Mouse (Mus musculus): ENCODE data around the gene Pbx4. TPM values are rescaled to one million over a fixed set of nuclear protein-coding genes. Genes with fewer than 3 reads are reported as not detected.

The Pbx4 gene
- polyA plus RNA-seq, 1 experiment: 1.7 TPM

DNA sequence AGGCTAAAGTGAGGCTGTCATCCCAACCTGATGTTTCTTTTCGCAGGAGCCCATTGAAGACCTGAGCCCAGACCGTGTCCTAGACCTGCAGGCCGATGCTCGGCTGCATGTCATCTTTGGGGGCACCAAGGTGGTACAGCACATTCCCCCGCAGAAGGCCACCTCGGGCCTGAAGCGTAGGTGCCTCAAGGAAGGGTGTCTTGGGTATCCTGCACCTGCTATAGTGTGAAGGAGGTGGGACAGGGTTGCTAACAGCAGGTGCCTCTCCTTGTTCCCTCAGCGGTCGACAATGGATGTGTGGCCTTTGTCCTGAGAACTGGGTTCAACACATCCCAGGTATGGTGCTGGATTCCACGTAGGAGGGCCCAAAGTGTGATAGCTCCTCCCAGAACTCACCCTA lies 34.6 kb upstream of the Pbx4 start:
- H3K4me2 ChIP-seq (ENCODE audit: low read depth): no peak overlapping the region
- TF ChIP-seq CEBPB (IDR thresholded peaks at IDR 0.05; ENCODE audit: insufficient read depth, poor library complexity, severe bottlenecking): no peak
- TF ChIP-seq POLR2A (IDR thresholded peaks at IDR 0.05; ENCODE audit: insufficient read length, low read depth): no peak
- no peak for TF ChIP-seq E2F4 (IDR thresholded peaks at IDR 0.05; ENCODE audit: insufficient read depth)
- no peak for TF ChIP-seq MAX (IDR thresholded peaks at IDR 0.05; ENCODE audit: low read depth)
- no peak for TF ChIP-seq MYOD1 (IDR thresholded peaks at IDR 0.05; ENCODE audit: control insufficient read depth in 1 of 3, insufficient read length in 2 of 3, low read depth in 2 of 3)
- TF ChIP-seq POLR2AphosphoS2 (IDR thresholded peaks at IDR 0.05; ENCODE audit: insufficient read length, low read depth): no peak
- no peak for TF ChIP-seq SRF (IDR thresholded peaks at IDR 0.05; ENCODE audit: control insufficient read depth, insufficient read length, low read depth)
- TF ChIP-seq TCF12 (IDR thresholded peaks at IDR 0.05; ENCODE audit: insufficient read depth, poor library complexity, severe bottlenecking): no peak
- no peak for TF ChIP-seq TCF3 (IDR thresholded peaks at IDR 0.05; ENCODE audit: insufficient read length, low read depth)
- no peak for TF ChIP-seq REST (IDR thresholded peaks at IDR 0.05; ENCODE audit: insufficient read depth, insufficient read length)
- TF ChIP-seq MYOG (IDR thresholded peaks at IDR 0.05; ENCODE audit: control insufficient read depth in 1 of 3, insufficient read depth in 1 of 3, insufficient read length in 2 of 3, low read depth in 2 of 3): no peak
- TF ChIP-seq USF1 (IDR thresholded peaks at IDR 0.05; ENCODE audit: low read depth): no peak
- no peak overlapping the region for H3K4me3 ChIP-seq
- H3K27me3 ChIP-seq (ENCODE audit: control insufficient read depth, insufficient read depth, insufficient read length): no peaks in the 10 kb centered on the region
- no peak overlapping the region for H3ac ChIP-seq (ENCODE audit: control insufficient read depth, insufficient read length)
- peaks cover 16% of the 10 kb centered on the region for H3K36me3 ChIP-seq (ENCODE audit: control insufficient read depth, insufficient read depth)
- H3K79me2 ChIP-seq (ENCODE audit: control insufficient read depth, insufficient read depth): peaks cover 13% of the 10 kb centered on the region

DNA sequence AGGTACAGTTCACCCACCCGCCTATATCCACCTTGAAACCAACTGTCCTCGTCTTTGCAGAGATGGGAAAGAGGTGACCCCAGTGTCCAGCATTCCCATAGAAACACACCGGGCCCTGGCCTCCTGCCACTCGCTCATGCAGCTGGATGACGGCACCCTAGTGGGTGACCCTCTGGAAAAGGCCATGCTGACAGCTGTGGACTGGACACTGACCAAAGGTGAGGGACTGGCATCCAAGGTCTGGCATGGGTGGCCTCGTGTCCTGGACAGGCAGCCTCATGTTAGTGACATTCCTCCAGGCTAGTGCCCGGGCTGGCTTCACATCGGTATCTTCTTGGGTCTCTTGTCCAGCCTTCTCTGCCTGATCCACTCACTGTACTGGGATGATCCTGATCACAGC lies 33.0 kb upstream of the Pbx4 start:
- Histone ChIP-seq H3K4me2 (ENCODE audit: low read depth) (no peak overlapping the region), H3K27me3 (ENCODE audit: control insufficient read depth, insufficient read depth, insufficient read length) (no peaks in the 10 kb centered on the region), H3ac (ENCODE audit: control insufficient read depth, insufficient read length) (no peak overlapping the region), H3K36me3 (ENCODE audit: control insufficient read depth, insufficient read depth) (peaks cover 16% of the 10 kb centered on the region), H3K79me2 (ENCODE audit: control insufficient read depth, insufficient read depth) (no peaks in the 10 kb centered on the region), H3K4me3 (no peak overlapping the region)
- no peak for TF ChIP-seq REST (IDR thresholded peaks at IDR 0.05; ENCODE audit: insufficient read depth, insufficient read length)
- TF ChIP-seq MAX (IDR thresholded peaks at IDR 0.05; ENCODE audit: low read depth): no peak
- TF ChIP-seq SRF (IDR thresholded peaks at IDR 0.05; ENCODE audit: control insufficient read depth, insufficient read length, low read depth): no peak
- TF ChIP-seq MYOD1 (IDR thresholded peaks at IDR 0.05; ENCODE audit: control insufficient read depth in 1 of 3, insufficient read length in 2 of 3, low read depth in 2 of 3): no peak
- TF ChIP-seq USF1 (IDR thresholded peaks at IDR 0.05; ENCODE audit: low read depth): no peak
- no peak for TF ChIP-seq TCF3 (IDR thresholded peaks at IDR 0.05; ENCODE audit: insufficient read length, low read depth)
- TF ChIP-seq MYOG (IDR thresholded peaks at IDR 0.05; ENCODE audit: control insufficient read depth in 1 of 3, insufficient read depth in 1 of 3, insufficient read length in 2 of 3, low read depth in 2 of 3): no peak
- no peak for TF ChIP-seq POLR2A (IDR thresholded peaks at IDR 0.05; ENCODE audit: insufficient read length, low read depth)
- TF ChIP-seq CEBPB (IDR thresholded peaks at IDR 0.05; ENCODE audit: insufficient read depth, poor library complexity, severe bottlenecking): no peak
- TF ChIP-seq POLR2AphosphoS2 (IDR thresholded peaks at IDR 0.05; ENCODE audit: insufficient read length, low read depth): no peak
- TF ChIP-seq E2F4 (IDR thresholded peaks at IDR 0.05; ENCODE audit: insufficient read depth): no peak
- TF ChIP-seq TCF12 (IDR thresholded peaks at IDR 0.05; ENCODE audit: insufficient read depth, poor library complexity, severe bottlenecking): no peak

DNA sequence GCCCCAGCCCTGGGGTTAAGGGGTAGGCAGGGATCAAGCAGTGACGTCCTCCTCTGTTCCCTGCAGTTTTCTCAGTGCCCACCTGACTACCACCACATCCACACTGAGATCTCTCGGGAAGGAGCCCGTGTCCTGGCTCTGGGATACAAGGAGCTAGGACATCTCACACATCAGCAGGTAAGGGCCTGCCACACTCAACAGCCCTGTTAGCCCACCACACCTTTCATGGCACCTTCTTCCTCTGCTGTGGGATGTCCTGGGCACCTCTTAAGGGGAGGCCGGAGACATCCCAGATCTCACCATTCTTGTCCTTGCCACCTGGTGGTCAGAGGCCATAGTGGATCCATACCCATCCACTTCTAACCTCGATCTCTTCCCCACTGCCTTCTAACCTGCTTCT lies 32.3 kb upstream of the Pbx4 start:
- no peaks in the 10 kb centered on the region for H3K79me2 ChIP-seq (ENCODE audit: control insufficient read depth, insufficient read depth)
- H3K4me2 ChIP-seq (ENCODE audit: low read depth): no peak overlapping the region
- H3K4me3 ChIP-seq: no peak overlapping the region
- no peak for TF ChIP-seq MAX (IDR thresholded peaks at IDR 0.05; ENCODE audit: low read depth)
- TF ChIP-seq USF1 (IDR thresholded peaks at IDR 0.05; ENCODE audit: low read depth): no peak
- no peak for TF ChIP-seq POLR2AphosphoS2 (IDR thresholded peaks at IDR 0.05; ENCODE audit: insufficient read length, low read depth)
- TF ChIP-seq REST (IDR thresholded peaks at IDR 0.05; ENCODE audit: insufficient read depth, insufficient read length): no peak
- no peak for TF ChIP-seq E2F4 (IDR thresholded peaks at IDR 0.05; ENCODE audit: insufficient read depth)
- no peak for TF ChIP-seq MYOD1 (IDR thresholded peaks at IDR 0.05; ENCODE audit: control insufficient read depth in 1 of 3, insufficient read length in 2 of 3, low read depth in 2 of 3)
- TF ChIP-seq MYOG (IDR thresholded peaks at IDR 0.05; ENCODE audit: control insufficient read depth in 1 of 3, insufficient read depth in 1 of 3, insufficient read length in 2 of 3, low read depth in 2 of 3): no peak
- no peak for TF ChIP-seq SRF (IDR thresholded peaks at IDR 0.05; ENCODE audit: control insufficient read depth, insufficient read length, low read depth)
- no peak for TF ChIP-seq POLR2A (IDR thresholded peaks at IDR 0.05; ENCODE audit: insufficient read length, low read depth)
- no peak for TF ChIP-seq TCF3 (IDR thresholded peaks at IDR 0.05; ENCODE audit: insufficient read length, low read depth)
- TF ChIP-seq CEBPB (IDR thresholded peaks at IDR 0.05; ENCODE audit: insufficient read depth, poor library complexity, severe bottlenecking): no peak
- TF ChIP-seq TCF12 (IDR thresholded peaks at IDR 0.05; ENCODE audit: insufficient read depth, poor library complexity, severe bottlenecking): no peak
- peaks cover 14% of the 10 kb centered on the region for H3K36me3 ChIP-seq (ENCODE audit: control insufficient read depth, insufficient read depth)
- no peaks in the 10 kb centered on the region for H3K27me3 ChIP-seq (ENCODE audit: control insufficient read depth, insufficient read depth, insufficient read length)
- no peak overlapping the region for H3ac ChIP-seq (ENCODE audit: control insufficient read depth, insufficient read length)

DNA sequence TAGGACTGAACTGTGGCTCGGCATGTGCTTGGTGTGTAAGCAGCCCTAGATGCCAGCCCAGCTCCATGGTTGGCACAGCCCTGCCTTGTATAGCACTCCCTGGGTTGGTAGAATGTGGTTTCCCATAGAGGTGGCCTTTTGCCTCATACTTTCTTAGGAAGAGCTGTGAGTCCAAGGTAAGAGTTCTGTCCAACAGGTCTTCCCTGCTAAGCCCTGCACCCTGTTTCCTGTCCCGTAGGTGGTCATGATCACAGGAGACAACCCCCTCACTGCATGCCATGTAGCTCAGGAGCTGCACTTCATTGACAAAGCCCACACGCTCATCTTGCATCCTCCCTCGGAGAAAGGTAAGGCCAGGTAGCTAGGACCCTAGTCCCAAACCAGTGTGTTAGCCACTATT lies 30.5 kb upstream of the Pbx4 start:
- H3K4me3 ChIP-seq: no peak overlapping the region
- no peaks in the 10 kb centered on the region for H3K27me3 ChIP-seq (ENCODE audit: control insufficient read depth, insufficient read depth, insufficient read length)
- peaks cover 3% of the 10 kb centered on the region for H3K36me3 ChIP-seq (ENCODE audit: control insufficient read depth, insufficient read depth)
- no peaks in the 10 kb centered on the region for H3K79me2 ChIP-seq (ENCODE audit: control insufficient read depth, insufficient read depth)
- H3ac ChIP-seq (ENCODE audit: control insufficient read depth, insufficient read length): no peak overlapping the region
- TF ChIP-seq SRF (IDR thresholded peaks at IDR 0.05; ENCODE audit: control insufficient read depth, insufficient read length, low read depth): no peak
- TF ChIP-seq MAX (IDR thresholded peaks at IDR 0.05; ENCODE audit: low read depth): no peak
- TF ChIP-seq USF1 (IDR thresholded peaks at IDR 0.05; ENCODE audit: low read depth): no peak
- TF ChIP-seq POLR2AphosphoS2 (IDR thresholded peaks at IDR 0.05; ENCODE audit: insufficient read length, low read depth): no peak
- TF ChIP-seq CEBPB (IDR thresholded peaks at IDR 0.05; ENCODE audit: insufficient read depth, poor library complexity, severe bottlenecking): no peak
- TF ChIP-seq POLR2A (IDR thresholded peaks at IDR 0.05; ENCODE audit: insufficient read length, low read depth): no peak
- TF ChIP-seq MYOG (IDR thresholded peaks at IDR 0.05; ENCODE audit: control insufficient read depth in 1 of 3, insufficient read depth in 1 of 3, insufficient read length in 2 of 3, low read depth in 2 of 3): no peak
- TF ChIP-seq MYOD1 (IDR thresholded peaks at IDR 0.05; ENCODE audit: control insufficient read depth in 1 of 3, insufficient read length in 2 of 3, low read depth in 2 of 3): no peak
- no peak for TF ChIP-seq REST (IDR thresholded peaks at IDR 0.05; ENCODE audit: insufficient read depth, insufficient read length)
- TF ChIP-seq TCF12 (IDR thresholded peaks at IDR 0.05; ENCODE audit: insufficient read depth, poor library complexity, severe bottlenecking): no peak
- no peak for TF ChIP-seq TCF3 (IDR thresholded peaks at IDR 0.05; ENCODE audit: insufficient read length, low read depth)
- no peak for TF ChIP-seq E2F4 (IDR thresholded peaks at IDR 0.05; ENCODE audit: insufficient read depth)
- H3K4me2 ChIP-seq (ENCODE audit: low read depth): no peak overlapping the region

Data from myocyte (in vitro differentiated cells).